Mouse (Mus musculus): ENCODE measurements around the gene Prm2. TPM values are rescaled to one million over a fixed set of nuclear protein-coding genes. Genes with fewer than 3 reads are reported as not detected.

Gene Prm2
- polyA plus RNA-seq, 1 experiment from 2014 or later, result not detected

- Histone ChIP-seq H3K27me3 (ENCODE audit: control insufficient read depth, insufficient read depth, low read length) (no peaks in the 10 kb centered on the region), H3K9me3 (ENCODE audit: control insufficient read depth, low read length) (no peaks in the 10 kb centered on the region), H3K4me1 (ENCODE audit: control insufficient read depth, insufficient read depth, low read length) (no peaks in the 10 kb centered on the region), H3K9ac (ENCODE audit: low read length) (no peak overlapping the region), H3K27ac (ENCODE audit: low read depth, low read length) (no peak overlapping the region), H3K4me2 (ENCODE audit: low read depth) (no peak overlapping the region), H3K36me3 (ENCODE audit: control insufficient read depth, insufficient read depth, low read length) (no peaks in the 10 kb centered on the region), H3K4me3 (ENCODE audit: low read depth, low read length) (no peak overlapping the region)
- DNase-seq (ENCODE audit: low spot score) (no peak), ATAC-seq (ENCODE audit: insufficient read depth, low FRiP score, low TSS enrichment) (no peak)
- 64% methylated on average over 6 of the region's 6 CpGs for WGBS
Observed at GRCm38 (mm10) chr16:10763540-10764264, 32.2 kb downstream of the Prm2 start.

- H3K9ac ChIP-seq (ENCODE audit: low read length), result no peak overlapping the region
- no peak overlapping the region for H3K4me3 ChIP-seq (ENCODE audit: low read depth, low read length)
- no peak overlapping the region for H3K4me2 ChIP-seq (ENCODE audit: low read depth)
- 74% methylated on average over 5 of the region's 5 CpGs for WGBS
- DNase-seq (ENCODE audit: low spot score) (no peak), ATAC-seq (ENCODE audit: insufficient read depth, low FRiP score, low TSS enrichment) (no peak)
- no peak overlapping the region for H3K27ac ChIP-seq (ENCODE audit: low read depth, low read length)
- no peaks in the 10 kb centered on the region for H3K36me3 ChIP-seq (ENCODE audit: control insufficient read depth, insufficient read depth, low read length)
- H3K9me3 ChIP-seq (ENCODE audit: control insufficient read depth, low read length), result no peaks in the 10 kb centered on the region
- no peaks in the 10 kb centered on the region for H3K4me1 ChIP-seq (ENCODE audit: control insufficient read depth, insufficient read depth, low read length)
- H3K27me3 ChIP-seq (ENCODE audit: control insufficient read depth, insufficient read depth, low read length), result no peaks in the 10 kb centered on the region
Observed at GRCm38 (mm10) chr16:10762569-10763180, 33.3 kb downstream of the Prm2 start.

GRCm38 (mm10) chr16:10761182-10761581 is 34.8 kb downstream of the Prm2 start:
- no peaks in the 10 kb centered on the region for H3K36me3 ChIP-seq (ENCODE audit: control insufficient read depth, insufficient read depth, low read length)
- H3K27ac ChIP-seq (ENCODE audit: low read depth, low read length), result no peak overlapping the region
- 65% methylated on average over 8 of the region's 8 CpGs for WGBS

GRCm38 (mm10) chr16:10756168-10756567 is 39.8 kb downstream of the Prm2 start:
- DNase-seq (ENCODE audit: low spot score) (no peak), ATAC-seq (ENCODE audit: insufficient read depth, low FRiP score, low TSS enrichment) (no peak)
- H3K4me2 ChIP-seq (ENCODE audit: low read depth), result no peak overlapping the region
- WGBS, result 79% methylated on average over 6 of the region's 6 CpGs
- no peak overlapping the region for H3K4me3 ChIP-seq (ENCODE audit: low read depth, low read length)
- no peaks in the 10 kb centered on the region for H3K4me1 ChIP-seq (ENCODE audit: control insufficient read depth, insufficient read depth, low read length)
- H3K9me3 ChIP-seq (ENCODE audit: control insufficient read depth, low read length), result no peaks in the 10 kb centered on the region
- H3K36me3 ChIP-seq (ENCODE audit: control insufficient read depth, insufficient read depth, low read length), result no peaks in the 10 kb centered on the region
- no peak overlapping the region for H3K9ac ChIP-seq (ENCODE audit: low read length)
- H3K27ac ChIP-seq (ENCODE audit: low read depth, low read length), result no peak overlapping the region
- H3K27me3 ChIP-seq (ENCODE audit: control insufficient read depth, insufficient read depth, low read length), result no peaks in the 10 kb centered on the region

More at GRCm38 (mm10) chr16:10761182-10761581, 34.8 kb downstream of the Prm2 start:
- Histone ChIP-seq H3K4me1 (ENCODE audit: control insufficient read depth, insufficient read depth, low read length) (no peaks in the 10 kb centered on the region), H3K27me3 (ENCODE audit: control insufficient read depth, insufficient read depth, low read length) (no peaks in the 10 kb centered on the region), H3K9ac (ENCODE audit: low read length) (no peak overlapping the region), H3K4me3 (ENCODE audit: low read depth, low read length) (no peak overlapping the region), H3K4me2 (ENCODE audit: low read depth) (no peak overlapping the region), H3K9me3 (ENCODE audit: control insufficient read depth, low read length) (no peaks in the 10 kb centered on the region)
- no peak for DNase-seq (ENCODE audit: low spot score)
- ATAC-seq (ENCODE audit: insufficient read depth, low FRiP score, low TSS enrichment), result no peak

GRCm38 (mm10) chr16:10754521-10755296 is 41.2 kb downstream of the Prm2 start:
- H3K4me3 ChIP-seq (ENCODE audit: low read depth, low read length), result no peak overlapping the region
- no peaks in the 10 kb centered on the region for H3K4me1 ChIP-seq (ENCODE audit: control insufficient read depth, insufficient read depth, low read length)
- no peak overlapping the region for H3K9ac ChIP-seq (ENCODE audit: low read length)
- H3K9me3 ChIP-seq (ENCODE audit: control insufficient read depth, low read length), result no peaks in the 10 kb centered on the region
- no peaks in the 10 kb centered on the region for H3K27me3 ChIP-seq (ENCODE audit: control insufficient read depth, insufficient read depth, low read length)
- WGBS, result 86% methylated on average over 3 of the region's 3 CpGs
- DNase-seq (ENCODE audit: low spot score) (no peak), ATAC-seq (ENCODE audit: insufficient read depth, low FRiP score, low TSS enrichment) (no peak)
- no peak overlapping the region for H3K27ac ChIP-seq (ENCODE audit: low read depth, low read length)
- no peaks in the 10 kb centered on the region for H3K36me3 ChIP-seq (ENCODE audit: control insufficient read depth, insufficient read depth, low read length)
- no peak overlapping the region for H3K4me2 ChIP-seq (ENCODE audit: low read depth)

GRCm38 (mm10) chr16:10749824-10750223 is 46.1 kb downstream of the Prm2 start:
- Histone ChIP-seq H3K36me3 (ENCODE audit: control insufficient read depth, insufficient read depth, low read length) (no peaks in the 10 kb centered on the region), H3K4me3 (ENCODE audit: low read depth, low read length) (no peak overlapping the region), H3K4me2 (ENCODE audit: low read depth) (no peak overlapping the region), H3K4me1 (ENCODE audit: control insufficient read depth, insufficient read depth, low read length) (no peaks in the 10 kb centered on the region), H3K27me3 (ENCODE audit: control insufficient read depth, insufficient read depth, low read length) (no peaks in the 10 kb centered on the region), H3K9me3 (ENCODE audit: control insufficient read depth, low read length) (no peaks in the 10 kb centered on the region), H3K9ac (ENCODE audit: low read length) (no peak overlapping the region), H3K27ac (ENCODE audit: low read depth, low read length) (no peak overlapping the region)
- no peak; the same call in 1 of the 2 replicates for ATAC-seq (ENCODE audit: insufficient read depth, low FRiP score, low TSS enrichment)
- DNase-seq (ENCODE audit: low spot score), result no peak
- 74% methylated on average over 7 of the region's 7 CpGs for WGBS

- 73% methylated on average over 7 of the region's 7 CpGs for WGBS
- Histone ChIP-seq H3K27me3 (ENCODE audit: control insufficient read depth, insufficient read depth, low read length) (no peaks in the 10 kb centered on the region), H3K4me2 (ENCODE audit: low read depth) (no peak overlapping the region), H3K9me3 (ENCODE audit: control insufficient read depth, low read length) (no peaks in the 10 kb centered on the region), H3K4me3 (ENCODE audit: low read depth, low read length) (no peak overlapping the region), H3K4me1 (ENCODE audit: control insufficient read depth, insufficient read depth, low read length) (no peaks in the 10 kb centered on the region), H3K9ac (ENCODE audit: low read length) (no peak overlapping the region), H3K36me3 (ENCODE audit: control insufficient read depth, insufficient read depth, low read length) (no peaks in the 10 kb centered on the region), H3K27ac (ENCODE audit: low read depth, low read length) (no peak overlapping the region)
- ATAC-seq (ENCODE audit: insufficient read depth, low FRiP score, low TSS enrichment) (no peak), DNase-seq (ENCODE audit: low spot score) (no peak)
Observed at GRCm38 (mm10) chr16:10749226-10749625, 46.7 kb downstream of the Prm2 start.

Measured in neural tube, embryonic 11.5 days (tissue).